11 mouse cellular contexts compared by ENCODE assay signal in genomic region chr2:91112491-91112890, GRCm38 (mm10). TPM values are rescaled to one million over a fixed set of nuclear protein-coding genes. Genes with fewer than 3 reads are reported as not detected.
DNase-seq lines count a peak whose midpoint lies in the region; ATAC-seq and TF ChIP-seq lines count a peak whose summit lies in the region.
"Had no signal": no experiment of that assay in that cellular context is flagged by ENCODE, and none has a peak within 500 bp of the region (broad histone marks: within the 10 kb centered on the region; RNA-seq: fewer than 3 reads in every experiment).

No protein-coding gene starts in this region.

- H3K4me3 ChIP-seq in kidney, adult 2 months (ENCODE audit: insufficient read depth, low read depth, low read length), result no peak overlapping the region
- no peak overlapping the region for H3K4me3 ChIP-seq in kidney, embryonic 14.5 days (ENCODE audit: low read length)
- no peak overlapping the region for H3K4me3 ChIP-seq in forebrain, embryonic 15.5 days

- POLR2A ChIA-PET in Patski (lab: Charles Lee), result interaction anchor here (0.8 to 1.1 kb wide), 2 partner anchors 125 to 371 kb away, joined by 3 read pairs; no protein-coding TSS in a partner anchor

- no peak overlapping the region for H3K4me2 ChIP-seq in kidney, embryonic 14.5 days (replicated peaks; ENCODE audit: low read depth, low read length)
- H3K4me2 ChIP-seq in forebrain, embryonic 15.5 days (replicated peaks), result no peak overlapping the region
- H3K4me2 ChIP-seq: liver, embryonic 11.5 days had no signal

- 41% methylated on average over 4 of the region's 4 CpGs for WGBS in kidney, adult 2 months
- 56% methylated on average over 4 of the region's 4 CpGs for WGBS in kidney, embryonic 14.5 days
- WGBS in forebrain, embryonic 15.5 days, result 71% methylated on average over 4 of the region's 4 CpGs

- no peaks in the 10 kb centered on the region for H3K9me3 ChIP-seq in kidney, embryonic 14.5 days (ENCODE audit: control insufficient read depth, low read length)
- no peaks in the 10 kb centered on the region for H3K9me3 ChIP-seq in forebrain, embryonic 15.5 days

- peak overlapping the region; percentile 82 for H3K27ac ChIP-seq in kidney, adult 2 months (ENCODE audit: insufficient read depth, low read depth, low read length)
- no peak overlapping the region for H3K27ac ChIP-seq in kidney, embryonic 14.5 days (ENCODE audit: low read depth, low read length)
- H3K27ac ChIP-seq in forebrain, embryonic 15.5 days (replicated peaks), result no peak overlapping the region

- CTCF ChIA-PET in Patski (lab: Charles Lee), result interaction anchor here (2.1 kb wide), 1 partner anchor 42 kb away, joined by 7 read pairs; the partner anchor contains the start of gene Slc39a13

- no peaks in the 10 kb centered on the region for H3K4me1 ChIP-seq in kidney, adult 2 months (ENCODE audit: control insufficient read depth, insufficient read depth, low read length)
- H3K4me1 ChIP-seq in kidney, embryonic 14.5 days (ENCODE audit: control insufficient read depth, insufficient read depth, low read length), result no peaks in the 10 kb centered on the region
- H3K4me1 ChIP-seq in forebrain, embryonic 15.5 days, result peaks cover 7% of the 10 kb centered on the region

- no peak for TF ChIP-seq POLR2A in kidney, adult 2 months (IDR thresholded peaks at IDR 0.05; ENCODE audit: low read depth, low read length)

- peak; percentile 74 for DNase-seq in kidney, adult 2 months
- DNase-seq in Patski (ENCODE audit: low read depth, low spot score), result no peak
- DNase-seq in kidney, postnatal 25 days, result peak; percentile 33 to 62
- peak; percentile 70 for DNase-seq in yolk sac, embryonic 10.5 days (ENCODE audit: low spot score)
- DNase-seq in gastrocnemius, adult 8-10 months (ENCODE audit: low spot score in 2 of 2), result no peak
- DNase-seq: cerebellum, postnatal 36 days had no signal

- H3K36me3 ChIP-seq in kidney, adult 2 months (ENCODE audit: control insufficient read depth, insufficient read depth, low read length), result no peaks in the 10 kb centered on the region
- no peaks in the 10 kb centered on the region for H3K36me3 ChIP-seq in kidney, embryonic 14.5 days (ENCODE audit: control insufficient read depth, insufficient read depth, low read length)
- H3K36me3 ChIP-seq in forebrain, embryonic 15.5 days, result no peaks in the 10 kb centered on the region

- in situ Hi-C loops in Patski (cut with MboI; ENCODE audit: low pct_unique_long_range_greater_than_20kb), result loop anchor here (5.0 to 10.0 kb wide), 2 partner anchors 105 to 372 kb away; no protein-coding TSS in a partner anchor

- no peak overlapping the region for H3K9ac ChIP-seq in kidney, embryonic 14.5 days (ENCODE audit: low read depth, low read length)
- H3K9ac ChIP-seq in forebrain, embryonic 15.5 days (replicated peaks), result no peak overlapping the region

- no peak for TF ChIP-seq CTCF in kidney, adult 2 months (conservative IDR thresholded peaks at IDR 0.05; ENCODE audit: insufficient read depth, insufficient read length, low read depth, low read length)
- TF ChIP-seq CTCF in Patski (IDR thresholded peaks at IDR 0.05), result no peak

- no peaks in the 10 kb centered on the region for H3K27me3 ChIP-seq in kidney, adult 2 months (replicated peaks; ENCODE audit: control insufficient read depth, insufficient read depth, low read length)
- no peaks in the 10 kb centered on the region for H3K27me3 ChIP-seq in kidney, embryonic 14.5 days (ENCODE audit: control insufficient read depth, insufficient read depth, low read length)
- H3K27me3 ChIP-seq in Patski, result no peaks in the 10 kb centered on the region
- H3K27me3 ChIP-seq in forebrain, embryonic 15.5 days, result peaks cover 4% of the 10 kb centered on the region; the same call in 1 of the 2 replicates

- ATAC-seq in kidney, embryonic 14.5 days (ENCODE audit: low FRiP score, low TSS enrichment), result no peak
- peak; percentile 67 for ATAC-seq in Patski
- ATAC-seq in forebrain, embryonic 15.5 days (replicated peaks), result no peak
- ATAC-seq: inflammation-experienced regulatory T-cells, adult 6 months; midbrain, embryonic 16.5 days had no signal

RNA-seq across cellular contexts. Expression of gene Mybpc3, which starts 5.5 kb away (rescaled TPM):
- polyA plus RNA-seq in kidney, adult 2 months (2012; rRNA removed), result 0.14 and 0.24 TPM in 2 replicates
- not detected in 2 replicates for polyA plus RNA-seq in kidney, embryonic 14.5 days (2014; fragmentation: Nextera tagmentation; extraction: Ambion mirVana)
- not detected for polyA plus RNA-seq in Patski (2021)
- polyA plus RNA-seq in forebrain, embryonic 15.5 days (2015; fragmentation: Nextera tagmentation; extraction: Ambion mirVana), result 0.14 TPM in 1 of 2 replicates, not detected in the other
- total RNA-seq in gastrocnemius, adult 8-10 months (2022), result under 1 TPM; 0.29 to 0.36 (median 0.31) TPM
- polyA plus RNA-seq: inflammation-experienced regulatory T-cells, adult 6 months had no signal

RNA-seq across cellular contexts. Expression of gene Spi1, which starts 30.3 kb away (rescaled TPM):
- polyA plus RNA-seq in kidney, adult 2 months (2012; rRNA removed), result 12.9 and 17.4 TPM in 2 replicates
- polyA plus RNA-seq in kidney, embryonic 14.5 days (2014; fragmentation: Nextera tagmentation; extraction: Ambion mirVana), result 2.2 and 3.7 TPM in 2 replicates
- 1.1 TPM for polyA plus RNA-seq in Patski (2021)
- 2.4 and 3.0 TPM in 2 replicates for polyA plus RNA-seq in forebrain, embryonic 15.5 days (2015; fragmentation: Nextera tagmentation; extraction: Ambion mirVana)
- total RNA-seq in gastrocnemius, adult 8-10 months (2022), result under 1 TPM in 3 of 4 experiments, not detected in 1; 0.40 to 0.56 (median 0.44) TPM

RNA-seq across cellular contexts. Expression of gene Slc39a13, which starts 42.3 kb away (rescaled TPM):
- 87.2 and 103 TPM in 2 replicates for polyA plus RNA-seq in kidney, adult 2 months (2012; rRNA removed)
- 31.1 and 32.8 TPM in 2 replicates for polyA plus RNA-seq in kidney, embryonic 14.5 days (2014; fragmentation: Nextera tagmentation; extraction: Ambion mirVana)
- 148 TPM for polyA plus RNA-seq in Patski (2021)
- 23.7 and 27.8 TPM in 2 replicates for polyA plus RNA-seq in forebrain, embryonic 15.5 days (2015; fragmentation: Nextera tagmentation; extraction: Ambion mirVana)
- 10 to 100 TPM; 19.9 to 21.4 (median 20.9) TPM for total RNA-seq in gastrocnemius, adult 8-10 months (2022)

RNA-seq across cellular contexts. Expression of gene Psmc3, which starts 58.7 kb away (rescaled TPM):
- 114 and 127 TPM in 2 replicates for polyA plus RNA-seq in kidney, adult 2 months (2012; rRNA removed)
- 356 and 399 TPM in 2 replicates for polyA plus RNA-seq in kidney, embryonic 14.5 days (2014; fragmentation: Nextera tagmentation; extraction: Ambion mirVana)
- 276 TPM for polyA plus RNA-seq in Patski (2021)
- polyA plus RNA-seq in forebrain, embryonic 15.5 days (2015; fragmentation: Nextera tagmentation; extraction: Ambion mirVana), result 230 and 231 TPM in 2 replicates
- total RNA-seq in gastrocnemius, adult 8-10 months (2022), result 100 to 1,000 TPM; 199 to 280 (median 234) TPM

Comparison
In these comparisons a context has a peak if more than half of its experiments do, and no peak if none do; other contexts are left out.
1. DNase-seq: peak in kidney, adult 2 months (single experiment), kidney, postnatal 25 days (2 of 2) and yolk sac, embryonic 10.5 days (single experiment); none in Patski (single experiment) and gastrocnemius, adult 8-10 months (0 of 2).